19 mouse cellular contexts compared by ENCODE assay signal in the genomic region with DNA sequence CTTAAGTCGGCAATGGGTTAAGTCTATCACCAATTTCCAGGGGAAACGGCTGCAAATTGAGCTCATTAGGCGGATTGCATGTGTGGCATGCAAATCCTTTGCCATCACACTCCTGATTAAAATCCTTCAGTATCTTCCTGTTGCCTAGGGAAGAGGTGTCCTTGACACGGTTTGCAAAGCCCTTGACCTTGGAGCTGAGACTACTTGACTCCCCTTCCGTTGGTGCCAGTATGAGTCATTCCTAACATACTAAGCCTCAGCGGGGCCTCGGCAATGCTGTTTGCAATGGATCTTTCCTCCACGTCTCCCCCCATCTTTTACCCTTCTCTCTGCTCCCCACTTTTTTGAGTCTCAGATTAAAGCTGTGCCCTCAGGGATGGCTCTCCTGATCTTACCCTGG.
DNase-seq lines count a peak whose midpoint lies in the region; ATAC-seq lines count a peak whose summit lies in the region.
"Had no signal": no experiment of that assay in that cellular context is flagged by ENCODE, and none has a peak within 500 bp of the region (broad histone marks: within the 10 kb centered on the region; RNA-seq: fewer than 3 reads in every experiment).

No protein-coding gene starts in this region.

- 56% methylated on average over 8 of the region's 8 CpGs for WGBS in hindbrain, embryonic 14.5 days
- WGBS in hindbrain, embryonic 10.5 days, result 74% methylated on average over 8 of the region's 8 CpGs

- peak overlapping the region; percentile 68 for H3K27ac ChIP-seq in hindbrain, embryonic 14.5 days
- no peak overlapping the region for H3K27ac ChIP-seq in hindbrain, embryonic 10.5 days
- H3K27ac ChIP-seq: embryonic facial prominence, embryonic 15.5 days; forebrain, embryonic 13.5 days; limb, embryonic 15.5 days; midbrain, embryonic 10.5 days had no signal

- no peak for DNase-seq in hindbrain, embryonic 14.5 days (ENCODE audit: low spot score)
- DNase-seq in hindbrain, embryonic 10.5 days (ENCODE audit: low spot score), result no peak
- DNase-seq in R1 (ENCODE audit: low read depth, low spot score), result peak; percentile 72
- DNase-seq in adrenal gland, postnatal 36 days, result peak; percentile 44 to 60
- peak; percentile 58 for DNase-seq in lung, postnatal 10 days
- DNase-seq in left cerebral cortex, adult 8-10 months (ENCODE audit: low spot score in 2 of 2), result no peak
- no peak for DNase-seq in heart, postnatal 25 days (ENCODE audit: low spot score)
- DNase-seq in heart, adult 9 months (ENCODE audit: low spot score in 2 of 2), result no peak
- DNase-seq: cerebellum, adult 8-10 months; heart, postnatal 14 days; kidney, postnatal 10 days; liver, postnatal 0 days; thymus, adult 18-20 months had no signal

- H3K4me1 ChIP-seq in hindbrain, embryonic 14.5 days (replicated peaks; ENCODE audit: control insufficient read depth, insufficient read depth, low read length), result peaks cover 21% of the 10 kb centered on the region
- H3K4me1 ChIP-seq in hindbrain, embryonic 10.5 days (replicated peaks), result 0 out of 2 replicates have a peak, but pooled peaks cover 5% of the 10 kb centered on the region
- H3K4me1 ChIP-seq: embryonic facial prominence, embryonic 15.5 days; limb, embryonic 15.5 days; midbrain, embryonic 10.5 days had no signal

- no peaks in the 10 kb centered on the region for H3K27me3 ChIP-seq in hindbrain, embryonic 14.5 days (ENCODE audit: control insufficient read depth, insufficient read depth, low read length)
- no peaks in the 10 kb centered on the region for H3K27me3 ChIP-seq in hindbrain, embryonic 10.5 days (ENCODE audit: insufficient read depth, poor library complexity, severe bottlenecking)
- H3K27me3 ChIP-seq: embryonic facial prominence, embryonic 15.5 days; forebrain, embryonic 13.5 days; limb, embryonic 15.5 days had no signal

- intact Hi-C loops in heart, postnatal 25 days (cut with DNase I), result no loop called here

- no peaks in the 10 kb centered on the region for H3K9me3 ChIP-seq in hindbrain, embryonic 14.5 days (ENCODE audit: control insufficient read depth, low read length)
- no peaks in the 10 kb centered on the region for H3K9me3 ChIP-seq in hindbrain, embryonic 10.5 days
- H3K9me3 ChIP-seq: embryonic facial prominence, embryonic 15.5 days; forebrain, embryonic 13.5 days; limb, embryonic 15.5 days; midbrain, embryonic 10.5 days had no signal

- no peak for ATAC-seq in hindbrain, embryonic 14.5 days (ENCODE audit: low FRiP score)
- ATAC-seq: forebrain, embryonic 13.5 days; intestine, postnatal 0 days; liver, postnatal 0 days had no signal

- H3K36me3 ChIP-seq in hindbrain, embryonic 14.5 days (replicated peaks; ENCODE audit: control insufficient read depth, insufficient read depth), result no peaks in the 10 kb centered on the region
- H3K36me3 ChIP-seq in hindbrain, embryonic 10.5 days, result peaks cover under 1% of the 10 kb centered on the region; the same call in 1 of the 2 replicates
- H3K36me3 ChIP-seq: embryonic facial prominence, embryonic 15.5 days; G1E; limb, embryonic 15.5 days; midbrain, embryonic 10.5 days had no signal

- H3K4me2 ChIP-seq in hindbrain, embryonic 14.5 days (replicated peaks), result no peak overlapping the region
- H3K4me2 ChIP-seq: embryonic facial prominence, embryonic 15.5 days; forebrain, embryonic 13.5 days; limb, embryonic 15.5 days had no signal

- no peak overlapping the region for H3K4me3 ChIP-seq in hindbrain, embryonic 14.5 days (replicated peaks; ENCODE audit: low read length)
- no peak overlapping the region for H3K4me3 ChIP-seq in hindbrain, embryonic 10.5 days
- H3K4me3 ChIP-seq: embryonic facial prominence, embryonic 15.5 days; forebrain, embryonic 13.5 days; limb, embryonic 15.5 days; midbrain, embryonic 10.5 days had no signal

- no peak overlapping the region for H3K9ac ChIP-seq in hindbrain, embryonic 14.5 days
- H3K9ac ChIP-seq: embryonic facial prominence, embryonic 15.5 days; forebrain, embryonic 13.5 days; limb, embryonic 15.5 days; liver, postnatal 0 days had no signal

Comparison
In these comparisons a context has a peak if more than half of its experiments do, and no peak if none do; other contexts are left out.
1. DNase-seq: peak in R1 (single experiment), adrenal gland, postnatal 36 days (2 of 2) and lung, postnatal 10 days (single experiment); none in hindbrain, embryonic 14.5 days (single experiment), hindbrain, embryonic 10.5 days (single experiment), left cerebral cortex, adult 8-10 months (0 of 2), heart, postnatal 25 days (single experiment) and heart, adult 9 months (0 of 2).